Mouse (Mus musculus): ENCODE measurements around the gene C9orf72.

DNA sequence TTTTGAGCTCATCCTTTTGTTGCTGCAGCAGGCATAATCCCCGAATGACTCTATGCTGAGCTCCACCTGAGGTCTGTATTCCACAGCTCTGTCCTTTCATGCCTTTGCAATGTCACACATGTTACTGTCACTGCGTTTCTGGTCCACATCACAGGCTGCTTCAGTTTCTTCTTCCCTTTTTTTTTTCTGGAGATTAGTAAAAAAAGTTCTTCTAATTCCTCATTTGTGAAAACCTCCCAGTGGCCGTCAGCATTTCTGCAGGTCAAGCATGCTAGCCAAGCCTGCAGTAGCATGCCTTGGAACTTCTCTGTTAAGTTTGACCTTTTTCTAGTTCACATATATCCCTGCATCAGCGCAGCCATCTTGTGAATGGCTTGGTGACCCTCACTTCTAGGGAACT lies 4.1 kb downstream of the C9orf72 start:
- no peak for TF ChIP-seq CTCF (IDR thresholded peaks at IDR 0.05; ENCODE audit: borderline replicate concordance, extremely low read depth, insufficient read depth, insufficient read length)
- no peak for TF ChIP-seq POLR2A (IDR thresholded peaks at IDR 0.05; ENCODE audit: borderline replicate concordance, extremely low read depth, insufficient read depth, insufficient read length, poor library complexity, severe bottlenecking)

All from brain, embryonic 14.5 days (tissue).